Mouse (Mus musculus) fat pad, adult 2 months (tissue): ENCODE results near the gene 1810062G17Rik.

Experiments used
- DNase-seq: peaks from one replicate; pipeline ENCODE4 v3.0.0-alpha.2; 2011; ENCODE audit warnings: low read depth, low spot score; ENCODE audit errors: extremely low read depth

1810062G17Rik gene

GRCm38 (mm10) chr3:36501546-36501945 is 25.8 kb downstream of the 1810062G17Rik start:
- no peak for DNase-seq

- no peak for DNase-seq
These were observed 29.6 kb downstream of the 1810062G17Rik start for GRCm38 (mm10) chr3:36505306-36505705.

GRCm38 (mm10) chr3:36505809-36506735 is 30.3 kb downstream of the 1810062G17Rik start:
- no peak for DNase-seq

- DNase-seq: no peak
These were observed 35.8 kb downstream of the 1810062G17Rik start for GRCm38 (mm10) chr3:36511491-36511890.

- DNase-seq: no peak
These were observed 40.5 kb downstream of the 1810062G17Rik start for GRCm38 (mm10) chr3:36516196-36516595.

- no peak for DNase-seq
These were observed 45.6 kb downstream of the 1810062G17Rik start, which contains the start of gene Gm11549 for GRCm38 (mm10) chr3:36521073-36522060. Gm11549 (minus strand) TSS chr3:36521813.

GRCm38 (mm10) chr3:36522137-36522536 is 46.4 kb downstream of the 1810062G17Rik start:
- DNase-seq: no peak

GRCm38 (mm10) chr3:36524466-36524865 is 48.7 kb downstream of the 1810062G17Rik start:
- no peak for DNase-seq

- no peak for DNase-seq
These were observed 54.6 kb downstream of the 1810062G17Rik start for GRCm38 (mm10) chr3:36530345-36530744.

GRCm38 (mm10) chr3:36530781-36531180 is 55.0 kb downstream of the 1810062G17Rik start:
- DNase-seq: no peak

- DNase-seq: no peak
These were observed 55.5 kb downstream of the 1810062G17Rik start for GRCm38 (mm10) chr3:36531242-36531641.
